Mouse (Mus musculus) spleen, adult 2 months (tissue): ENCODE data around the gene Ano8. TPM values are rescaled to one million over a fixed set of nuclear protein-coding genes. Genes with fewer than 3 reads are reported as not detected.

ENCODE experiments used
- DNase-seq, 2 experiments: peaks; one replicate each; pipeline versions ENCODE4 v3.0.0 to v3.0.0-alpha.2; 2012 to 2021; ENCODE audit warnings: low spot score in 2 of 2, low read depth in 1 of 2
- H3K27ac ChIP-seq: fragments of 200-500 bp; 2 replicates; pipeline ENCODE4 v1.5.1; 2012; ENCODE audit warnings: low read length, inconsistent platforms; ENCODE audit not compliant: insufficient read depth
- H3K27me3 ChIP-seq: fragments of 200-500 bp; 2 replicates; pipeline ENCODE4 v1.6.1; 2012; ENCODE audit warnings: mild to moderate bottlenecking, moderate library complexity, low read length, inconsistent platforms; ENCODE audit not compliant: control insufficient read depth, insufficient read depth
- H3K36me3 ChIP-seq: fragments of 200-500 bp; 2 replicates; pipeline ENCODE4 v1.6.1; 2012; ENCODE audit warnings: mild to moderate bottlenecking, low read length, inconsistent platforms; ENCODE audit not compliant: control insufficient read depth, insufficient read depth
- H3K4me1 ChIP-seq: fragments of 200-500 bp; 2 replicates; pipeline ENCODE4 v1.6.1; 2011; ENCODE audit warnings: inconsistent platforms; ENCODE audit not compliant: control insufficient read depth, insufficient read depth, insufficient read length
- H3K4me3 ChIP-seq: fragments of 200-500 bp; 2 replicates; pipeline ENCODE4 v1.5.1; 2011; ENCODE audit warnings: mild to moderate bottlenecking, inconsistent platforms; ENCODE audit not compliant: insufficient read depth, insufficient read length; ENCODE audit errors: extremely low read depth
- CTCF ChIP-seq: fragments of 200-500 bp; IDR thresholded peaks from 2 replicates; pipeline ENCODE4 v1.5.1; 2011; ENCODE audit warnings: mild to moderate bottlenecking, inconsistent platforms; ENCODE audit not compliant: insufficient read depth, insufficient read length, insufficient replicate concordance; ENCODE audit errors: extremely low read depth
- POLR2A ChIP-seq: fragments of 200-500 bp; IDR thresholded peaks from 2 replicates; pipeline ENCODE4 v1.6.1; 2011; ENCODE audit warnings: low read depth, low read length, inconsistent platforms
- WGBS: fragments of 180-500 bp; shearing (Covaris S2); methylation state at CpG from one replicate; pipeline ENCODE4 v1.1.7; 2018; 5-methylcytosine and 5-hydroxymethylcytosine counted together
- polyA plus RNA-seq: library from polyadenylated mRNA; depleted of rRNA; stranded (reverse); fragments of >200 nt; gene quantifications from 2 replicates; pipeline ENCODE4 v1.2.3, GENCODE M21; 2012

The Ano8 gene
- polyA plus RNA-seq, 1 experiment, result 15.1 TPM

- peak; percentile 98 to 100 for DNase-seq
- TF ChIP-seq CTCF, result peak; percentile 84; the same call in 1 of the 2 replicates
- peak; percentile 18; the same call in 1 of the 2 replicates for TF ChIP-seq POLR2A
- under 1% methylated on average over 59 of the region's 59 CpGs for WGBS
Measured at GRCm38 (mm10) chr8:71464513-71465500, 21.0 kb downstream of the Ano8 start, which contains the start of gene Mrpl34. TSS of gene Mrpl34 (plus strand) at chr8:71464959.

GRCm38 (mm10) chr8:71463188-71464033, 22.4 kb downstream of the Ano8 start, which contains the start of gene Abhd8:
TSS of gene Abhd8 (minus strand) at chr8:71463655.
- H3K4me3 ChIP-seq, result peak within 1 kb of the TSS; percentile 72
- H3K4me1 ChIP-seq, result peaks cover 21% of the 10 kb centered on the region
- peak; percentile 79 to 97 for DNase-seq
- no peaks in the 10 kb centered on the region for H3K27me3 ChIP-seq
- peak within 1 kb of the TSS; percentile 76 for H3K27ac ChIP-seq
- WGBS, result 2% methylated on average over 55 of the region's 55 CpGs
- TF ChIP-seq CTCF (no peak), POLR2A (0 out of 2 replicates have a peak, but pooled peaks have one; percentile 10)
- peaks cover 3% of the 10 kb centered on the region for H3K36me3 ChIP-seq

More at GRCm38 (mm10) chr8:71464513-71465500, 21.0 kb downstream of the Ano8 start, which contains the start of gene Mrpl34:
- Histone ChIP-seq H3K27me3 (no peaks in the 10 kb centered on the region), H3K4me1 (peaks cover 23% of the 10 kb centered on the region), H3K4me3 (peak within 1 kb of the TSS; percentile 83), H3K27ac (peak within 1 kb of the TSS; percentile 66), H3K36me3 (peaks cover 3% of the 10 kb centered on the region)

- peak; percentile 58 to 77 for DNase-seq
- WGBS, result 3% methylated on average over 16 of the region's 16 CpGs
Measured at GRCm38 (mm10) chr8:71462786-71463185, 23.0 kb downstream of the Ano8 start.

GRCm38 (mm10) chr8:71462191-71462590, 23.6 kb downstream of the Ano8 start:
- peaks cover 21% of the 10 kb centered on the region for H3K4me1 ChIP-seq
- no peak for DNase-seq
- no peaks in the 10 kb centered on the region for H3K27me3 ChIP-seq
- H3K36me3 ChIP-seq, result peaks cover 7% of the 10 kb centered on the region
- peak overlapping the region; percentile 15; the same call in 1 of the 2 replicates for H3K4me3 ChIP-seq
- WGBS, result 71% methylated on average over 4 of the region's 4 CpGs
- TF ChIP-seq CTCF (no peak), POLR2A (no peak)
- peak overlapping the region; percentile 59 for H3K27ac ChIP-seq

More at GRCm38 (mm10) chr8:71462786-71463185, 23.0 kb downstream of the Ano8 start:
- Histone ChIP-seq H3K4me1 (peaks cover 21% of the 10 kb centered on the region), H3K36me3 (peaks cover 4% of the 10 kb centered on the region), H3K27ac (peak overlapping the region; percentile 76), H3K27me3 (no peaks in the 10 kb centered on the region), H3K4me3 (peak overlapping the region; percentile 72)
- TF ChIP-seq POLR2A, result no peak
- no peak for TF ChIP-seq CTCF

GRCm38 (mm10) chr8:71461152-71461840, 24.5 kb downstream of the Ano8 start:
- H3K4me3 ChIP-seq, result no peak overlapping the region
- no peak for TF ChIP-seq CTCF
- no peak for DNase-seq

GRCm38 (mm10) chr8:71460716-71461115, 25.0 kb downstream of the Ano8 start:
- 96% methylated on average over 6 of the region's 6 CpGs for WGBS
- no peak for DNase-seq
- no peak for TF ChIP-seq CTCF
- no peak for TF ChIP-seq POLR2A
- Histone ChIP-seq H3K4me3 (no peak overlapping the region), H3K4me1 (peaks cover 21% of the 10 kb centered on the region), H3K36me3 (peaks cover 7% of the 10 kb centered on the region), H3K27ac (no peak overlapping the region), H3K27me3 (no peaks in the 10 kb centered on the region)

More at GRCm38 (mm10) chr8:71461152-71461840, 24.5 kb downstream of the Ano8 start:
- peaks cover 7% of the 10 kb centered on the region for H3K36me3 ChIP-seq
- peaks cover 21% of the 10 kb centered on the region for H3K4me1 ChIP-seq
- no peak overlapping the region for H3K27ac ChIP-seq
- H3K27me3 ChIP-seq, result no peaks in the 10 kb centered on the region
- 96% methylated on average over 47 of the region's 47 CpGs for WGBS
